Mouse (Mus musculus) stomach, embryonic 14.5 days (tissue): Measurements from ENCODE around the gene Ngrn. TPM values are rescaled to one million over a fixed set of nuclear protein-coding genes. Genes with fewer than 3 reads are reported as not detected.

Source experiments
- ATAC-seq: fragments of 200-750 bp; cut with Nextera tagmentation; 2 replicates; pipeline ENCODE4 v1.8.0; 2017; ENCODE audit warnings: low read depth, moderate TSS enrichment; ENCODE audit not compliant: insufficient number of reproducible peaks, insufficient read depth, low FRiP score
- H3K27ac ChIP-seq: fragments of 300-500 bp; sonication (generic); 2 replicates; pipeline ENCODE4 v1.5.1; 2014; ENCODE audit warnings: mild to moderate bottlenecking, low read length, moderate library complexity, mixed read lengths
- H3K27me3 ChIP-seq: fragments of 300-500 bp; sonication (generic); 2 replicates; pipeline ENCODE4 v1.6.1; 2014; ENCODE audit warnings: low read length, control low read depth, mixed read lengths; ENCODE audit not compliant: control insufficient read depth, insufficient read depth
- H3K36me3 ChIP-seq: fragments of 300-500 bp; sonication (generic); 2 replicates; pipeline ENCODE4 v1.6.1; 2014; ENCODE audit warnings: mild to moderate bottlenecking, control low read depth, low read length, moderate library complexity, mixed read lengths; ENCODE audit not compliant: control insufficient read depth, insufficient read depth
- H3K4me1 ChIP-seq: fragments of 300-500 bp; sonication (generic); 2 replicates; pipeline ENCODE4 v1.6.1; 2014; ENCODE audit warnings: low read length, control low read depth, mixed read lengths; ENCODE audit not compliant: control insufficient read depth, insufficient read depth
- H3K4me2 ChIP-seq: fragments of 300-500 bp; sonication (generic); replicated peaks from 2 replicates; pipeline ENCODE4 v1.6.1; 2014; ENCODE audit warnings: low read depth, low read length, control low read depth
- H3K4me3 ChIP-seq: fragments of 300-500 bp; sonication (generic); 2 replicates; pipeline ENCODE4 v1.5.1; 2014; ENCODE audit warnings: low read depth, low read length, control low read depth
- H3K9ac ChIP-seq: fragments of 300-500 bp; sonication (generic); replicated peaks from 2 replicates; pipeline ENCODE4 v1.6.1; 2014; ENCODE audit warnings: low read depth, mild to moderate bottlenecking, control low read depth, low read length, moderate library complexity, mixed read lengths
- H3K9me3 ChIP-seq: fragments of 300-500 bp; sonication (generic); 2 replicates; pipeline ENCODE4 v1.6.1; 2016; ENCODE audit warnings: low read depth, low read length, control low read depth; ENCODE audit not compliant: control insufficient read depth
- WGBS: fragments of 180-500 bp; shearing (Covaris S2); extraction: QIAGEN DNeasy Blood & Tissue Kit; methylation state at CpG from one replicate; pipeline ENCODE4 v1.1.7; 2014; 5-methylcytosine and 5-hydroxymethylcytosine counted together
- polyA plus RNA-seq: library from polyadenylated mRNA; unstranded; fragments of >200 nt; fragmentation: Nextera tagmentation; extraction: Ambion mirVana; gene quantifications from 2 replicates; pipeline ENCODE4 v1.2.1, GENCODE M21; 2014

Gene Ngrn
- polyA plus RNA-seq, 1 experiment from 2014 or later = 51.7 TPM

- peak within 1 kb of the TSS; percentile 38 for H3K4me3 ChIP-seq
- H3K9ac ChIP-seq = peak within 1 kb of the TSS; percentile 26; the same call in 1 of the 2 replicates
- no peaks in the 10 kb centered on the region for H3K36me3 ChIP-seq
- WGBS = 0% methylated on average over 48 of the region's 48 CpGs
- H3K27me3 ChIP-seq = no peaks in the 10 kb centered on the region
- H3K27ac ChIP-seq = peak within 1 kb of the TSS; percentile 12
- no peaks in the 10 kb centered on the region for H3K4me1 ChIP-seq
- peak; percentile 96 for ATAC-seq
- peak within 1 kb of the TSS; percentile 44 for H3K4me2 ChIP-seq
- H3K9me3 ChIP-seq = no peaks in the 10 kb centered on the region
Measured at GRCm38 (mm10) chr7:80246148-80246721, 14.8 kb upstream of the Ngrn start, which contains the start of gene Ttll13. TSS of gene Ttll13 (plus strand) at chr7:80246376.

- WGBS = 39% methylated on average over 7 of the region's 7 CpGs
Measured at GRCm38 (mm10) chr7:80246859-80247258, 14.2 kb upstream of the Ngrn start.

GRCm38 (mm10) chr7:80252437-80252836 is 8.6 kb upstream of the Ngrn start:
- no peaks in the 10 kb centered on the region for H3K36me3 ChIP-seq
- no peak for ATAC-seq

More at GRCm38 (mm10) chr7:80246859-80247258, 14.2 kb upstream of the Ngrn start:
- Histone ChIP-seq H3K4me1 (no peaks in the 10 kb centered on the region), H3K27me3 (no peaks in the 10 kb centered on the region), H3K27ac (no peak overlapping the region; the same call in 1 of the 2 replicates), H3K36me3 (no peaks in the 10 kb centered on the region), H3K9me3 (no peaks in the 10 kb centered on the region), H3K4me2 (peak overlapping the region; percentile 44), H3K4me3 (peak overlapping the region; percentile 38), H3K9ac (no peak overlapping the region)
- ATAC-seq = no peak

GRCm38 (mm10) chr7:80252886-80253285 is 8.1 kb upstream of the Ngrn start:
- Histone ChIP-seq H3K9me3 (no peaks in the 10 kb centered on the region), H3K4me3 (no peak overlapping the region), H3K9ac (no peak overlapping the region), H3K36me3 (no peaks in the 10 kb centered on the region), H3K4me2 (no peak overlapping the region), H3K27ac (no peak overlapping the region), H3K27me3 (no peaks in the 10 kb centered on the region), H3K4me1 (no peaks in the 10 kb centered on the region)
- 83% methylated on average over 11 of the region's 11 CpGs for WGBS
- no peak for ATAC-seq

More at GRCm38 (mm10) chr7:80252437-80252836, 8.6 kb upstream of the Ngrn start:
- H3K9ac ChIP-seq = no peak overlapping the region
- 78% methylated on average over 7 of the region's 7 CpGs for WGBS
- H3K4me3 ChIP-seq = no peak overlapping the region
- no peaks in the 10 kb centered on the region for H3K9me3 ChIP-seq
- no peaks in the 10 kb centered on the region for H3K27me3 ChIP-seq
- H3K27ac ChIP-seq = no peak overlapping the region
- no peak overlapping the region for H3K4me2 ChIP-seq
- H3K4me1 ChIP-seq = no peaks in the 10 kb centered on the region

- Histone ChIP-seq H3K9ac (no peak overlapping the region), H3K4me2 (no peak overlapping the region), H3K4me1 (no peaks in the 10 kb centered on the region), H3K36me3 (no peaks in the 10 kb centered on the region), H3K27me3 (no peaks in the 10 kb centered on the region), H3K27ac (no peak overlapping the region), H3K9me3 (no peaks in the 10 kb centered on the region), H3K4me3 (no peak overlapping the region)
- ATAC-seq = no peak
- 81% methylated on average over 2 of the region's 2 CpGs for WGBS
Measured at GRCm38 (mm10) chr7:80255981-80256380, 5.0 kb upstream of the Ngrn start.

GRCm38 (mm10) chr7:80257706-80258105 is 3.3 kb upstream of the Ngrn start:
- no peaks in the 10 kb centered on the region for H3K36me3 ChIP-seq
- 58% methylated on average over 2 of the region's 2 CpGs for WGBS
- H3K4me3 ChIP-seq = no peak overlapping the region
- H3K4me2 ChIP-seq = no peak overlapping the region
- ATAC-seq = no peak
- no peaks in the 10 kb centered on the region for H3K27me3 ChIP-seq
- H3K4me1 ChIP-seq = peaks cover 5% of the 10 kb centered on the region; the same call in 1 of the 2 replicates
- no peaks in the 10 kb centered on the region for H3K9me3 ChIP-seq
- no peak overlapping the region for H3K9ac ChIP-seq
- H3K27ac ChIP-seq = no peak overlapping the region

GRCm38 (mm10) chr7:80261372-80261990 is 466 bp downstream of the Ngrn start:
- Histone ChIP-seq H3K27ac (peak overlapping the region; percentile 35), H3K4me1 (peaks cover 5% of the 10 kb centered on the region; the same call in 1 of the 2 replicates), H3K27me3 (no peaks in the 10 kb centered on the region), H3K4me3 (peak overlapping the region; percentile 76), H3K36me3 (peaks cover 12% of the 10 kb centered on the region; the same call in 1 of the 2 replicates), H3K9me3 (no peaks in the 10 kb centered on the region), H3K4me2 (peak overlapping the region; percentile 73), H3K9ac (peak overlapping the region; percentile 62)
- peak; percentile 63 for ATAC-seq
- WGBS = under 1% methylated on average over 32 of the region's 32 CpGs

GRCm38 (mm10) chr7:80264606-80265005 is 3.6 kb downstream of the Ngrn start:
- Histone ChIP-seq H3K27me3 (no peaks in the 10 kb centered on the region), H3K4me2 (no peak overlapping the region), H3K4me3 (no peak overlapping the region), H3K4me1 (peaks cover 5% of the 10 kb centered on the region; the same call in 1 of the 2 replicates), H3K27ac (no peak overlapping the region), H3K9me3 (no peaks in the 10 kb centered on the region), H3K36me3 (peaks cover 17% of the 10 kb centered on the region), H3K9ac (no peak overlapping the region)
- ATAC-seq = no peak
- 94% methylated on average over 12 of the region's 12 CpGs for WGBS
